Mouse (Mus musculus) megakaryocyte progenitor cell, adult 5-6 weeks (primary cell): ENCODE data around the gene Scfd2. TPM values are rescaled to one million over a fixed set of nuclear protein-coding genes. Genes with fewer than 3 reads are reported as not detected.

Source experiments
- ATAC-seq: replicated peaks from 2 replicates; pipeline ENCODE4 v1.8.0; 2016; ENCODE audit warnings: mild to moderate bottlenecking, moderate TSS enrichment, inconsistent platforms; ENCODE audit not compliant: poor library complexity
- total RNA-seq, 2 experiments: library from RNA; stranded (forward) in 1 of 2; stranded (reverse) in 1 of 2; fragments of 157-497, 149-512 nt in 1 of 2; fragments of 200-1000 nt in 1 of 2; gene quantifications; 2 replicates each; pipeline versions ENCODE4 v1.2.3 to v1.2.4; 2015 to 2017

Scfd2 gene
- total RNA-seq, 2 experiments from 2014 or later, result 17.8 to 20.2 TPM

DNA sequence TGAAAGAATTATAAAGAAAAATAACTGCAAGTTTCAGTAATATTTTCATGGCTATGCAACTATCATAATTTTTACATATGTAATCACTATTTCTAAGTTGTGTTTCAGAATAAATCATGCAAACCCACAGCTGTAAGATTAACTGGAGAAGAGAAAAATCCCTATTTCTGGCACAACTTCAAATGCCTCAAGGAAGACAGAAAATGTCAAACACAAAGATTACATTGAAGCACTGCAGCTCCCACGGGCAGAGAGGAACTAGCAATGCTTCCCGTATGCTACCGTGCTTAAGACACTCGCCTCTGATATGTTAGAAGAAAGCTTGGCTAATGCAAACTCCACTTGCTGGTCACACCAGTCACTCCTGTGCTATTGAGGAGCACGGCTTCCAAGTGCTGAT, 151.5 kb downstream of the Scfd2 start:
- ATAC-seq, result no peak

DNA sequence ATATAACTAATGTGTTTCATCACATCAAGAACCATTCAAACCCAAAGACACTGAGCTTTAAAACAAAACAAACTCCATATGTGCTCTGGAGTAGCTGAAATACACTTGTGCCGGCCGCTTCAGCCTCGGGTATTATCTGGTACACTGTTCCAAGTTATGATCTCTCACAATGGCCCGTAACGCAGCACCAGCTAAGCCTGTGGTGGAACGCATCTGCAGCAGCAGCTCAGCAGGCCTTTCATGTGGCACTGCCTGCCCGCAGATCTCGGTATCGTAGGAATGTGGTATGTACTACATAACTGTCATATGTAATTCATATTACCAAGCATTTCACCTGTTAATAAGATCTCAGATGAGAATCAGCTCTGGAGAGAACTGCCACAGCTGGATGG, 164.9 kb downstream of the Scfd2 start:
- ATAC-seq, result no peak

DNA sequence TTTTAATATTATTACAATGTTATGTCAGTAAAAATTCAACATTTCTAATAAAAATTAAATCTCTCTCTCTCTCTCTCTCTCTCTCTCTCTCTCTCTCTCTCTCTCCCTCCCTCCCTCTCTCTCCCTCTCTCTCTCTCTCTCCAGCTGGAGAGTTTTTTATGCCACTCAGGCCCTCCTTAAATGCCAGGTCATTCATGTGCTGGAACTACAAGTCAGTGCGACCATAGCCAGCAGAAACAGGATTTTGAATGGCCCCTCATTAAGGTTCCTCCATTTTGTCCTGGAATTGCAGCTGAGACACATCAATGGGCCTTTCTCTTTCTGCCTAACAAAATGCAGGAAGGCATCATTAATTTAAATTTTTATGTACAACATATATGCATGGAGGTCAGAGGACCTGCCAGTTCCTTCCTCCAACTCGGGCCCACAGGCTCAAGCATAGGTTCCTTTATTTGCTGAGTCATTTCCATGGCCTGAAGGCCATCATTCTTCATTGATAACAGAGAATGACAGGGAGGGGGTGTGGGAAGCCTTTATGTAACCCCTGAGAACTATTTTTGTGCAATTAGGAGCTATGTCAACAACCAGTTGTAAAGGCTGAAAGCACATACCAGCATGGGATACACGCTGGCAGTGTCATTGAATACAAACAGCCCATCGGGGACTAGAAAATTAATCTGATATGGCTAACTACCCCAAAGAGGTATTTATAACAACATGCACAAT, 165.4 kb downstream of the Scfd2 start:
- no peak for ATAC-seq

DNA sequence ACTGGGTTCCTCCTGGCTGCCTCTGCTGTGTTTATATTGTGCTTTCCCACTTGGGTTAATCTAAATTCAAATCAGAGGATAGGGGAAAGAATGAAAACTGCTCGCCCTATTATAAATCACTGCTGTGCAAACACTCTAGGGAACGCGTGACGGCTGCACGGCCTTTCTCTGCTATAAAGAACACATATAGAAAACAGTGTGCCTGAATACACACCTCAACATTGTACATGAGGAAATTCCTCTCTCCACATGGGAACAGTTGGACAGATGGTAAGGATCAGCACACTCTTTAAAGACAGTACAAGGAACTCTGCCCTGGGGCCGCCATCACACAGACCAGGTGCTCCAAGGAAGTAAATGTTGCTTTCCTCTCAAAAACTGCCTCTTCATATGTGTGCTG, 166.2 kb downstream of the Scfd2 start:
- no peak for ATAC-seq

DNA sequence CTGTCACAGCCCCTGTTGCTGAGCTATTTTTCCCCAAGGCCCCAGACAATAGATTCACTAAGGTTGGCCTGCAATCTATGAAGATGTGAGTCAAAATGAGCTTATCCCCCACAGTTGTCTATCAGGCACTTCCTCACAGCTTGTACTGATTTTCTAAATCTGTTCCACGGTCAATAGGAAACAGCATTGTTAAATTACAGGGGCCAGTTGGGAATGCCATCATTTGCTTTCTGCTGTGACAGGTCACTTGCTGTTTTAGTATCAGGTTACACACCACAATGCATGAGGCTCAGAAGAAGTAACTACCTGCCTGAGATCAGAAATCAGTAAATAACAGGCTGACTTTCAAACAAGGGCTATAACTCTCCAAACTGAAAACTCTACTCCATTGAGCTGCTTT, 168.3 kb downstream of the Scfd2 start:
- no peak for ATAC-seq

DNA sequence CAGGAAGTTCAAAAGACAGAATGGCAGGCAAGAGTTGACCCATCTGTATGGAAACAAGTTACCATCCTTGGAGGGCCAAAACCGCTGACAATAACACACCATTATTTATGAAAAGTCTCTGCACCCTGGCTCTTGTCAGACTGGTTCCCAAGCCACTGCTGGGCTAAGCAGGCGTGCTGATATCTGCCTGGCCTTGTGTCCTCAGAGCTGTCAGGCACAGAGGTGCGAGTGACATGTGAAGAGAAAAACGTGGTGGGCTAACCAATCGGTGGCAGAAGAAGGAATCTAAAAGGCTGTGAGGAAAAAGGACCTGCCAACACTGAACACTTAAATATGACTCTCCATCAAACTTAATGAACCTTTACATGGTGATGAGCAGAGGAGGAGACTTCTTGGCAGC, 170.0 kb downstream of the Scfd2 start:
- ATAC-seq, result no peak

DNA sequence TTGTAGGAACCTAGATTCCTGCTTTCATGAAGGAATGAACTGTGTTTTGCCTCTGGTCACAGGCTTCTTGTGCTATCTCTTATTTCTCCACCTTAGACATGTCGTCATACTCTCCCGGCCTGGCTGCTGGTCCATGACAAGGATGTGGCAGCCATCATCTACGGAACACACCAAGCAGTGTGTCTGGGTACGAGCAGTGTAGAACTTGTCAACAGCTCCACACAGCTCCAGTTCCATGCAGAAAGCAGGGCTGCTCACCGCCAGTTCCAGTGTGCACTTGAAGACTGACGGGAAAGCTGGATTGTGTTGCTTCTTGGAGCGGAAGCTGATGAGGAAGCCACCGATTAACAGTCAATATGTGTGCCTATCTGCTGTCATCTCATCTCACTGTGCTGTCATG, 173.5 kb downstream of the Scfd2 start:
- no peak for ATAC-seq

DNA sequence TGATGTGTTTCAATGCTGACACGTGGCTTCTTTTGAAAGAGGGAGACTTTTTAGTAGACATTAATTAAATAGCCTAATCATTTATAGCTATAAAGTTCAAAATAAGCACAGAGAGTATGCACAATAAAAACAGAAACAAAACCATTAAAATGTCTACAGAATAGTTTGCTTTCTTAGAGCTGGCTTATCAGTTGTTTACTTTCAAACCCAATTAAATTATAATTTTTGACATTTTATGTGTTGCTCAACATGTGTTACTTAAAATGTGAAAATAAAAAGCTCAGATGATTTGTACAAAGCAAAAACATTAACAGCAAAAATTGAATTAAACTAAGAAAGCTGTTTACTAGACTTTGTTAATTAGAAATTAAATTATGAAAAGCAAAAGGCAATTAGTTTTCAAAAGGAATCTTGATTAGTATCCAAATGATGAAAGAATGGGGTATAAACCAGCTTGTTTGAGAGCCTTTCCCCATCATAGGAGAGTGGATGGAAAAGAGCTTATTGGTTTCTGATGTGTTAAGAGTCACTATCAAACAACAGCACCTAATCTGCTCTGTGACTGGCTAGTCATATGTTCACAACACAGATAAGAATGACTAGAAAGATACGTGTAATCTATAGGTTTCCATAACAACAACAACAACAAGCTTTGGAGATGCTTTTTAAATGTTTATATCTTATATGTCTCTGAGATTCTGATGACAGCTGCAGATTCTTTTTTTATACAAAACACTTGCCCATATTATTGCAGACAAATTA, 176.0 kb downstream of the Scfd2 start:
- ATAC-seq, result no peak

DNA sequence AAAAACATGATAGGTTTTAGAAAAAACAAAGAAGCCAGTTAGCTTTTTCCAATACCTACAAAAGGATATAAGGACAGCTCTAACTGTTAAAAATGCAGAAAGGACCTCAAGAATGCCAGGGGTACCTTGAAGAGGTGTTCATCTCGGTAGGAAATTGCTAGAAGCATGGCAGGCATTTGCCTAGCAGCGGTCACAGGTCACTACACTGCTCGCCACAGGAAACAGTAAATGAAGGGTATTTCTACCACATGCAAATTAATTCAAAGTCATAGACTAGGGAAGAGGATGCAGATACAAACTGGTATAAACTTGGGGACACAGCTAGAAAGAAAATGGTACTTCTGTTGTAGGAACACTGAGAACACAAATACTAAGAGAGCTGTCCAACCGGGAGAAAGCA, 180.7 kb downstream of the Scfd2 start:
- no peak for ATAC-seq

DNA sequence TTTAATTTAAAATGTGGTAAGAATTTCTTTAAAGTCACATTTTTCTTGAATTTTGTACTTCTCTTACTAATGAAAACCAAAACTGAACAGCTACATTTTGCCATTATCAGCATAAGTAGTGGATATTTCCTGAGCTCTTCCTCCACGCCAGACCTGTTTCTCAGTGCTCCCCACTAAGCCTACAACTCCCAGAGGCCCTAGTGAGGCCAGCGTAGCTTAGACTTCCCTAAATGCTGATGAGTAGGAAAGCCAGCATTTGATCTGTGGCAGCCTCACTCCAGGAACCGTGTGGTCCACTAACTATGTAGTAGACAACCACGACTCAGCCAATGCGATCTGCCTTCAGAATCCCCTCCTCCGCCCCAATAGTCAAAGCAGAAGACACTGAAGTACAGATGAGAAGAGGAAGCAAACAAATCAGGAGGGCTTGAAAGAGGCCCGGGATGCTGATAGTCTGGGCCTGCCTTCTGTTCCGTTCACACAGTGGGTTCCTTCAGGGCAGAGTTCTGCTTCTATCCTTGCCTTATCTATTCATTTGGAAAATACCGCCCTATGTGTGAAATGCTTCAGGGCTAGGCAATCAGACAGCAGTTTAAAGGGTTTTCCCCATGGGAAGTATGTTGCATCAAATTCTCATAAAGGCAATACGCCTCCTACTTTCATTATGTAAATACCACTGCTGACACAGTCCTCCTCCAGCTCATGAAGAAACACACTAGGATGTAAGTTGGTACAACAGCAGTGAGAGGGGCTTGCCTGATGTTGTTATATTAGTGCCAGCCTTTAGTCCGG, 183.3 kb downstream of the Scfd2 start:
- no peak for ATAC-seq

DNA sequence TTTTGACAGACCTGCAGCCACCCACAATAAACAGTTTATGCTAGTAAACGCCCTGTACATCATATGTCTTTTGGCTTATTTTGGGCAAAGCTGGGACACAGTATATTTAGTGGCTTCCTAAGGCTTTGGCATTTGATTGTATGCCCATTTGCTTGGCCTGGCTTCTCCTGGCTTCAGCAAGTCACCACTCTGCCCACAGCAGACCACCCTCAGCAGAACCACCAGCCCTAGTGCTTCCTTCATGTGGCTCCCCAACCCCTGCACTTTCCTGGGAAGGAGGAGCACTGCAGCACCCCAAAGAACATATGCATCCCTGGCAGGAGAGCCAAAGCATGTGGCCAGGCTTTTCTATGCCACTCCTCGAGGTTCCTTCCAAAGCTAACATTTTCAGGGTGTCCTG, 188.5 kb downstream of the Scfd2 start:
- ATAC-seq, result no peak

DNA sequence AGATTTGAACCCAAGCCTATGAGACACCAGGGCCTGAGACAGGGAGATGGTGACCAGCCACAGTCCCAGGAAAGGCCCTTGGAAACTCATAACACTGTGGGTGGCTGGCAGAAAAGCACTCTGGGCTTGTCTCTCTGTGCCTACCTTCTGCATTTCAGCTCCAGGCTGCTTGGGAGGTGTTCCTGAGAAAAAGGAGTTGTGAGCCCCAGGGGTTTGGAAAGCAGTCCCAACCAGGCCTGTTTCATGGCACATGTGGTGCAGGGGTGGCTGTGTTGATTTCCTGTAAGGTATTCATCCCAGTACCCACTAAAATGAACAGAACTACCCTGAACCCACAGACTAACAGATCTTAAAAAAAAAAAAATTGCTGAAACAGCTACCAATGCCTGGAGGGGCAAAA, 189.0 kb downstream of the Scfd2 start:
- ATAC-seq, result no peak

DNA sequence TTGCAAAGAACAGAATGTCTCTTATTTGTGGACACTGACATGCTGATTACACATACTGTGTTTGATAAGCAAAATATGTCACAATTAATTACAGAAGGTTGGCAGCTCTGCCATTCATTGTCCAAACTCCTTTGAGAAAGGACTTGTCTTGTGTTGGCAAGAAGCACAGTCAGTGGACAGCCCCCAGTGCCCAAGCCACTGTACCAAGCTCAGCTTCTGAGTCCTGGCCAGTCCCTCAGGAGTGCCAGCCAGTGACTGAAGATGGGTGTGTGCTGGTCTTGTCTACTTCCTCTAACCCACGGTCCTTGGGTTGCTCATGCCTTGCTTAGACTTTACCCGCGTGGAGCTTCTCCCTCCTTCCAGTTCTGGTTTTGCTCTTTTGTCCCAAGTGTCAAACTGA, 194.1 kb downstream of the Scfd2 start:
- ATAC-seq, result no peak

DNA sequence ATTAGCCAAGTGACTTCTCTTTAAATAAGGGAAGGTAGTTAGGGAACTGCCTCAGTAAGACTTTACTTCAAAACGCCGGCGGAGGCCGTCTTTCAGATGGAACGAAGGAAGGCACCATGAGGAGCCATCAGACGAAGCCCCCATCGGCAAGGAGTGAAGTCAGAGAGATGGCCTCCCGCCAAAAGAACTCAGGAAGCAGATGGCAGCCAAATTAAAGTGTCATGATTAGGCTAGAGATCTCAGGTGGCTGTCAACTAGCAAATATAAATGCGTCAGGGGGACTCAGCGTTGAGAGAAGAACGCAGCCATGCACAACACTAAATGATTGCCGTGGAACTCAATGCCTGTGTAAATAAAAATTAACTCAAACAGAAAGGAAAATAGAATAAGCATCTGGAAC, 194.8 kb downstream of the Scfd2 start:
- ATAC-seq, result no peak

DNA sequence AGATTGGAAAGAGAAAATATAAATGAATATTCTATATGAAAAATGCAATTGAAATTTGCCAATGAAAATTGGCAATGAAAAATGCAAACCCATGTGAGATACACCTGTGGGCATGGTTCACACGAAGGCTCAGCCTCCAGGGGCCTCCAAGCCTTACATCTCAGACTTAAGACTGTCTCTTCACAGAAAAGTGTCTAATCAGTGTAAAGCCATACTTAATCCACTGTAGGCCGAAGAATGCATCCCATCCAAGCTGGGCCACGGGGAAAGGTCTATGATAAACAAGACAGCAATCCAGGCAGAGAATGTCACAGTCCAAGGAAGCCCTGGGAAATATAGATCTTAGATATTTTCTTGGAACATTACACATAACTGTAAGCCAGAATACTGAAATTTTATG, 198.3 kb downstream of the Scfd2 start:
- no peak for ATAC-seq

DNA sequence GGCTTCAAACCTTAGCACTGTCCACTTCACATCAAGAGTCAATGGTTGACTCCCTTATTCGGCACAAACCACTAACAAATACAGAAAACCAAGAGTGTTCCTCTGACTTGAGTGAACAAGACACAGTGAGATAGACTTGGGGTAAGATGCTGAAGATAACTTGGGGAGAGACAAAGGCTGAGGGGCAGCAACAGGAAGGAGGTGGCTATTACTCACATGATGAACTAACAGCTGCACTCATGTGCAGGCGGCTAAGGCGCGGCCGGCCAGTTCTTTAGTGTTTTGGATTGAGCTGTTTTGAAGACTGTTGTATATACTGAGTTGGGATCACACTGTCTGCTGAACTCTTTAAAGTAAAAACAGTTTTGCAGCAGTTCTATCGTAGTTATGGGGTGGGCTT, 205.3 kb downstream of the Scfd2 start:
- no peak for ATAC-seq

DNA sequence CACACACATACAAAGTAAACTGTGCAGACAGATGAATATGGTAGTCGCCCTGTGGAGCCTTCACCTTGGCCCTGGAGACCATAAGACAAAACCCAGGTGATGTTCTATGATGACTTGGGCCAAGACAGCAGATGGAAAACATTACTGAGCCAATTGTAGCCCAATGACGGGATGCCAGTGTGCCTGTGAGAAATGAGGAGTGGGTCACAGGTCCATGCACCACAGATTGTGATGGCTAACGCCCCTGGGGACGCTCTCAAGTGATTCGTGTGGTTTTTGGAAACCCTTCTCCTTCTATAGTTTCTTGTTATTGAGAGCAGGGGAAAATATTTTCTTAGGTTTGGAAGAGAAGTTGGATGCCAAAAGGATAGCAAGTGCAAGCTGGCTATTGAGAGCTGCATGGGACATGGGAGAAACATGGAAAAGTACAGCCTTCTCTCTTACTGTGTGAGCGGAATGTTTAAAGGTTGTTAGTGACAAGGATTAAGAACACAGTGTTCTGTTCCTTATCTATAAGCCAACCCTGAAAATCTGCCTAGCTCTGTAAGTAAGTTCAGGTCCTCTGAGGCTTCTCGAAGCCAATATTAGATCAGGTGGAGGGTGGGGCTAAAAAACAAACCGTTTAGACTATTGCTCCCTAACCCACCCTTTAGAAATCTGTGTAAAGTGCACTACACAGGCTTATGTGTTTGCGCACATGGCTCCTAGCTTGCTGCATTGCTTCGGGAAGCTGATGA, 210.4 kb downstream of the Scfd2 start:
- no peak for ATAC-seq

DNA sequence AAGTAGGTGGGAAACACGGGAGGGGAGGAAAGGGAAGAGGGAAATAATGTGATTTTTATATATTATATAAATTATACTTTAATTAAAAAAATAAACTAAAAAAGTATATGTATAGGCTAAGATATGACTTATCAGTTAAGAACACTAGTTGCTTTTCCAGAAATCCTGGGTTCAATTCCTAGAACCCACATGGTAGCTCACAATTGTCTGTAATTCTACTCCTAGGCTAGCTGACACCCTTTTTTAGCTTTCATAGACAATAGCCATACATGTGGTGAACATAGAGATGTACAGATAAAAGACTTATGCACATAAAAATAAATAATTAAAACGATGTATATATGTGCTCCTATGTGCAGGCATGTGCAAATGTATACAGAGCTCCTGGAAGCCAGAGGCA, 212.0 kb downstream of the Scfd2 start:
- ATAC-seq, result no peak

DNA sequence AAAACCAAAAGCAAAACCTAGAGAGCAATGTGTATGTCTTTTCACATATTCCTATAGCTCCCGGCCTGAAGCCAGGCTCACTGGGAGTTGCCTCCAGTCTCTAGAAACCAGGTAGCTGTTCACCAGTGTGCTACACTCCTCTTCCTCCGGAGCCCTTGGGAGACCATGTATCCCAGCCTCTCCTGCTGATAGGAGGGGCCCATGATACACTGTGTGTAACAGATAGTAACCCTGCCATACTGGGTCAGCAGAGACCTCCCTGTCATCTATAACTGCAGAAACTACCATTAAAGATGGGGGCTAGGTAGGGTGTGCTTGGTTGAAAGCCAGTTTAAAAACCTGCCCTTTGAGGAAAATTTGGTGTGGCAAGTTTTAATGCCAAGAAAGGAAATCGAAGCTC, 214.4 kb downstream of the Scfd2 start:
- no peak for ATAC-seq

DNA sequence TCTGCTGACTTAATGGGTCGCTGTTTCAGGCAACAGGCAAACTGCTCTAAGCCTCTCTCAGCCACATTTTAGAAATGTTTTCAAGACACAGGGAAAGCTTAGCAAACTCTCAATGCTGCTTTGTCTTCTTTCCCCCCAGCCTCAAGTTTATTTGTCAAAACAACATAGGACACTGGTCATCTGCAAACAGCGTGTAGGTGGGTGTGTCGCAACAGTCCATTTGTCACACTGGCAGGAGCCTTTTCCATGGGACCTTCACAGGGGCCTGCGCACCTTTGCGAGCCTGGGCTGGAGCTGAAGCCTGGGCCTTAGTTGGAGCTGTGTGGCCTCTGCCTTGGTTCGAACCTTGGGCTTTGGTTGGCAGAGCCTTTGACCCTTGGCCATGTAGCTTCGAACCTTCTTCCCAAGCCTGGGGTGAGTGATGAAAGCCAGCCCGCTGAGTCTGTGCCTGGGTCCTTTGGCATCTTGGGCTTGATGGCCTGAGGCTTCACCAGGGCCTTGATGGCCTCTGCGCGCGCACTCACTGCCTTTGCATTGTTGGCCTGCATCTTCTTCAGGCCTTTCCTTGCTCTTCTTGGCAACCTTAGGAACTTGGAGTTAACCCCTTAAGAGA, 215.1 kb downstream of the Scfd2 start:
- no peak for ATAC-seq
